Mouse (Mus musculus) forebrain, embryonic 14.5 days (tissue): Measurements from ENCODE around the gene Thbs3. TPM values are rescaled to one million over a fixed set of nuclear protein-coding genes. Genes with fewer than 3 reads are reported as not detected.

Source experiments
- ATAC-seq: fragments of 200-750 bp; cut with Nextera tagmentation; 2 replicates; pipeline ENCODE4 v1.8.0; 2017; ENCODE audit warnings: mild to moderate bottlenecking, moderate library complexity
- DNase-seq: peaks from one replicate; pipeline ENCODE4 v3.0.0-alpha.2; 2015; ENCODE audit warnings: low spot score
- H3K27ac ChIP-seq: fragments of 300-500 bp; sonication (generic); 2 replicates; pipeline ENCODE4 v1.5.1; 2014; ENCODE audit warnings: low read depth, mild to moderate bottlenecking, control low read depth, low read length, moderate library complexity
- H3K27me3 ChIP-seq: fragments of 300-500 bp; sonication (generic); replicated peaks from 2 replicates; pipeline ENCODE4 v1.6.1; 2014; ENCODE audit warnings: low read length, control low read depth, mixed read lengths; ENCODE audit not compliant: control insufficient read depth, insufficient read depth
- H3K36me3 ChIP-seq: fragments of 300-500 bp; sonication (generic); 2 replicates; pipeline ENCODE4 v1.6.1; 2014; ENCODE audit warnings: low read length, control low read depth; ENCODE audit not compliant: control insufficient read depth, insufficient read depth
- H3K4me1 ChIP-seq: fragments of 300-500 bp; sonication (generic); 2 replicates; pipeline ENCODE4 v1.6.1; 2014; ENCODE audit warnings: antibody characterized with exemption, low read length, control low read depth; ENCODE audit not compliant: control insufficient read depth, insufficient read depth
- H3K4me2 ChIP-seq: fragments of 300-500 bp; sonication (generic); 2 replicates; pipeline ENCODE4 v1.6.1; 2014; ENCODE audit warnings: mild to moderate bottlenecking, control low read depth, low read length
- H3K4me3 ChIP-seq: fragments of 300-500 bp; sonication (generic); 2 replicates; pipeline ENCODE4 v1.5.1; 2014; ENCODE audit warnings: low read depth, low read length, control low read depth
- H3K9ac ChIP-seq: fragments of 300-500 bp; sonication (generic); 2 replicates; pipeline ENCODE4 v1.6.1; 2014; ENCODE audit warnings: mild to moderate bottlenecking, low read length, control low read depth, moderate library complexity
- H3K9me3 ChIP-seq: fragments of 300-500 bp; sonication (generic); replicated peaks from 2 replicates; pipeline ENCODE4 v1.6.1; 2016; ENCODE audit warnings: low read length, control low read depth, mixed read lengths; ENCODE audit not compliant: control insufficient read depth
- WGBS: fragments of 180-500 bp; shearing (Covaris S2); extraction: QIAGEN DNeasy Blood & Tissue Kit; methylation state at CpG from one replicate; pipeline ENCODE4 v1.1.7; 2014; 5-methylcytosine and 5-hydroxymethylcytosine counted together
- polyA plus RNA-seq: library from polyadenylated mRNA; unstranded; fragments of >200 nt; fragmentation: Nextera tagmentation; extraction: Ambion mirVana; gene quantifications from 2 replicates; pipeline ENCODE4 v1.2.1, GENCODE M21; 2014

Thbs3 gene
- 49.9 and 57.2 TPM in 2 replicates for polyA plus RNA-seq

- ATAC-seq, result peak; percentile 16
- 1% methylated on average over 19 of the region's 19 CpGs for WGBS
- Histone ChIP-seq H3K27me3 (no peaks in the 10 kb centered on the region), H3K36me3 (peaks cover 16% of the 10 kb centered on the region), H3K4me3 (peak within 1 kb of the TSS; percentile 81), H3K4me1 (peaks cover 25% of the 10 kb centered on the region), H3K9me3 (no peaks in the 10 kb centered on the region), H3K27ac (peak within 1 kb of the TSS; percentile 98), H3K9ac (peak within 1 kb of the TSS; percentile 77), H3K4me2 (peak within 1 kb of the TSS; percentile 71)
- peak; percentile 80 for DNase-seq
Measured at GRCm38 (mm10) chr3:89214681-89215411, at the start of gene Thbs3. TSS of gene Thbs3 (plus strand) at chr3:89215180.

GRCm38 (mm10) chr3:89165268-89165870 is 49.6 kb upstream of the Thbs3 start:
- Histone ChIP-seq H3K36me3 (peaks cover 41% of the 10 kb centered on the region), H3K27ac (peak overlapping the region; percentile 93), H3K27me3 (no peaks in the 10 kb centered on the region), H3K9me3 (no peaks in the 10 kb centered on the region), H3K4me1 (peaks cover 15% of the 10 kb centered on the region), H3K4me3 (peak overlapping the region; percentile 83), H3K9ac (peak overlapping the region; percentile 97), H3K4me2 (peak overlapping the region; percentile 79)
- WGBS, result 27% methylated on average over 12 of the region's 12 CpGs
- DNase-seq, result no peak
- no peak for ATAC-seq

DNA sequence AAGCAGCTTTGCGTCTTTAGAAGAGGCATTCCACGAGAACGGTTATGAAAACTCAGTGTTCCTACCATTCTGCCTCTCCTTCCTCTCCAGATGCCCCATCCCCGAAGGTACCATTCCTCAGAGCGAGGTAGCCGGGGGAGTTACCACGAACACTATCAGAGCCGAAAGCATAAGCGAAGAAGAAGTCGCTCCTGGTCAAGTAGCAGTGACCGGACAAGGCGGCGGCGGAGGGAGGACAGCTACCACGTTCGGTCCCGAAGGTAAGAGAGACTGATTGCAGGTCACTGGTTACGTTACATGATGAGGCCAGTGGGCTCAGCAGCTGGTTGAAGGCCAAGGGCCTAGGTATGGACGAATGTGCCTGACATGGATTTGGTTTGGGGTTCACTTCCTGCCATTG is 48.0 kb upstream of the Thbs3 start:
- H3K9me3 ChIP-seq, result no peaks in the 10 kb centered on the region
- H3K27me3 ChIP-seq, result no peaks in the 10 kb centered on the region
- H3K4me1 ChIP-seq, result peaks cover 15% of the 10 kb centered on the region
- DNase-seq (no peak), ATAC-seq (no peak)
- no peak overlapping the region for H3K4me2 ChIP-seq
- no peak overlapping the region for H3K4me3 ChIP-seq
- no peak overlapping the region for H3K9ac ChIP-seq
- no peak overlapping the region for H3K27ac ChIP-seq
- H3K36me3 ChIP-seq, result peaks cover 55% of the 10 kb centered on the region
- 97% methylated on average over 19 of the region's 19 CpGs for WGBS

GRCm38 (mm10) chr3:89174844-89175243 is 40.1 kb upstream of the Thbs3 start:
- ATAC-seq (no peak), DNase-seq (no peak)
- Histone ChIP-seq H3K4me3 (no peak overlapping the region), H3K9me3 (no peaks in the 10 kb centered on the region), H3K4me2 (no peak overlapping the region), H3K9ac (no peak overlapping the region), H3K4me1 (peaks cover 8% of the 10 kb centered on the region), H3K36me3 (peaks cover 77% of the 10 kb centered on the region), H3K27me3 (no peaks in the 10 kb centered on the region), H3K27ac (no peak overlapping the region)
- 93% methylated on average over 11 of the region's 11 CpGs for WGBS

- peaks cover 77% of the 10 kb centered on the region for H3K36me3 ChIP-seq
- no peak overlapping the region for H3K4me3 ChIP-seq
- H3K4me1 ChIP-seq, result peaks cover 8% of the 10 kb centered on the region
- H3K27me3 ChIP-seq, result no peaks in the 10 kb centered on the region
- no peak overlapping the region for H3K4me2 ChIP-seq
- ATAC-seq, result no peak
- H3K9ac ChIP-seq, result no peak overlapping the region
- 96% methylated on average over 10 of the region's 10 CpGs for WGBS
- no peaks in the 10 kb centered on the region for H3K9me3 ChIP-seq
- DNase-seq, result no peak
- no peak overlapping the region for H3K27ac ChIP-seq
Measured at GRCm38 (mm10) chr3:89175544-89175943, 39.4 kb upstream of the Thbs3 start.

- H3K36me3 ChIP-seq, result peaks cover 77% of the 10 kb centered on the region
- H3K9ac ChIP-seq, result no peak overlapping the region
- H3K4me3 ChIP-seq, result no peak overlapping the region
- H3K9me3 ChIP-seq, result no peaks in the 10 kb centered on the region
- ATAC-seq (no peak), DNase-seq (no peak)
- no peaks in the 10 kb centered on the region for H3K27me3 ChIP-seq
- WGBS, result 84% methylated on average over 7 of the region's 7 CpGs
- no peak overlapping the region for H3K27ac ChIP-seq
- peaks cover 8% of the 10 kb centered on the region for H3K4me1 ChIP-seq
- H3K4me2 ChIP-seq, result no peak overlapping the region
Measured at GRCm38 (mm10) chr3:89176421-89176820, 38.6 kb upstream of the Thbs3 start.

GRCm38 (mm10) chr3:89177242-89178106 is 37.5 kb upstream of the Thbs3 start, which contains the start of gene Scamp3:
TSS of gene Scamp3 (plus strand) at chr3:89177473.
- peaks cover 78% of the 10 kb centered on the region for H3K36me3 ChIP-seq
- H3K27ac ChIP-seq, result 0 out of 2 replicates have a peak within 1 kb of the TSS, but pooled peaks have one; percentile 9
- WGBS, result under 1% methylated on average over 43 of the region's 43 CpGs
- peak; percentile 98 for DNase-seq
- peak within 1 kb of the TSS; percentile 92 for H3K4me2 ChIP-seq
- H3K9me3 ChIP-seq, result no peaks in the 10 kb centered on the region
- no peaks in the 10 kb centered on the region for H3K27me3 ChIP-seq
- peak within 1 kb of the TSS; percentile 78 for H3K9ac ChIP-seq
- peak within 1 kb of the TSS; percentile 68 for H3K4me3 ChIP-seq
- H3K4me1 ChIP-seq, result peaks cover 8% of the 10 kb centered on the region
- peak; percentile 97 for ATAC-seq

DNA sequence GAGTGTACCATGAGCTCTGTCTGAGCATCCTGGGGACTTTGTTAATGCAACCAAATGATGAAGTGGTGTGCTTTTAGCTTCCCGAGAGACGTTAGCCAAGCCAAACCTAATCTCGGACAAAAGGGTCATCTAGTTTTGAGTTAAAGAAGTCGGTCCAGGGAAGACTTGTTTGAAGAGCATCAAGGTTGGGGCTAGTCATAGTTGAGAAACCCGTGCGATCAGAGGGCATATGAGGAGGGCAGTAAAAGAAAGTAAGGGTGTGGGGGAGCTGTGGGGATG is 36.9 kb upstream of the Thbs3 start:
- WGBS, result 12% methylated on average over 6 of the region's 6 CpGs
- peak overlapping the region; percentile 78 for H3K9ac ChIP-seq
- ATAC-seq (no peak), DNase-seq (no peak)
- H3K36me3 ChIP-seq, result peaks cover 74% of the 10 kb centered on the region
- 0 out of 2 replicates have a peak overlapping the region, but pooled peaks have one; percentile 9 for H3K27ac ChIP-seq
- H3K4me3 ChIP-seq, result peak overlapping the region; percentile 68
- H3K4me1 ChIP-seq, result peaks cover 8% of the 10 kb centered on the region
- no peaks in the 10 kb centered on the region for H3K9me3 ChIP-seq
- H3K27me3 ChIP-seq, result no peaks in the 10 kb centered on the region
- peak overlapping the region; percentile 92 for H3K4me2 ChIP-seq
